Mouse (Mus musculus) heart, postnatal 0 days (tissue): ENCODE measurements around the gene Pkig. TPM values are rescaled to one million over a fixed set of nuclear protein-coding genes. Genes with fewer than 3 reads are reported as not detected.
A peak's percentile ranks its signal among the peaks of the same experiment; 100 is the strongest.

Experiments used
- ATAC-seq: fragments of 200-750 bp; cut with Nextera tagmentation; 2 replicates; pipeline ENCODE4 v1.8.0; 2017; ENCODE audit warnings: low read depth, moderate number of reproducible peaks, moderate library complexity; ENCODE audit not compliant: insufficient read depth
- DNase-seq: peaks from one replicate; pipeline ENCODE4 v3.0.0-alpha.2; 2016; ENCODE audit warnings: low spot score
- H3K27ac ChIP-seq: fragments of 300-500 bp; sonication (generic); 2 replicates; pipeline ENCODE4 v1.5.1; 2014; ENCODE audit warnings: low read depth, mild to moderate bottlenecking
- H3K27me3 ChIP-seq: fragments of 300-500 bp; sonication (generic); 2 replicates; pipeline ENCODE4 v1.6.1; 2014; ENCODE audit warnings: low read length, mixed read lengths; ENCODE audit not compliant: control insufficient read depth, insufficient read depth
- H3K36me3 ChIP-seq: fragments of 300-500 bp; sonication (generic); replicated peaks from 2 replicates; pipeline ENCODE4 v1.6.1; 2014; ENCODE audit warnings: low read length, mixed read lengths; ENCODE audit not compliant: control insufficient read depth, insufficient read depth
- H3K4me1 ChIP-seq: fragments of 300-500 bp; sonication (generic); 2 replicates; pipeline ENCODE4 v1.6.1; 2014; ENCODE audit warnings: antibody characterized with exemption; ENCODE audit not compliant: control insufficient read depth, insufficient read depth
- H3K4me2 ChIP-seq: fragments of 300-500 bp; sonication (generic); 2 replicates; pipeline ENCODE4 v1.6.1; 2014; ENCODE audit warnings: low read depth, mild to moderate bottlenecking, low read length, moderate library complexity
- H3K4me3 ChIP-seq: fragments of 300-500 bp; sonication (generic); 2 replicates; pipeline ENCODE4 v1.5.1; 2014; ENCODE audit warnings: low read depth, low read length
- H3K9ac ChIP-seq: fragments of 300-500 bp; sonication (generic); replicated peaks from 2 replicates; pipeline ENCODE4 v1.6.1; 2014; ENCODE audit warnings: low read depth, low read length, mixed read lengths
- H3K9me3 ChIP-seq: fragments of 300-500 bp; sonication (generic); replicated peaks from 2 replicates; pipeline ENCODE4 v1.6.1; 2016; ENCODE audit warnings: low read length; ENCODE audit not compliant: control insufficient read depth
- CTCF ChIP-seq: IDR thresholded peaks from 2 replicates; pipeline ENCODE4 v1.5.1; 2016; ENCODE audit warnings: antibody characterized with exemption, control low read depth, low read depth
- EP300 ChIP-seq: IDR thresholded peaks from 2 replicates; pipeline ENCODE4 v1.6.1; 2016; ENCODE audit warnings: antibody characterized with exemption, low read depth
- WGBS: fragments of 180-500 bp; shearing (Covaris S2); extraction: QIAGEN DNeasy Blood & Tissue Kit; methylation state at CpG from one replicate; pipeline ENCODE4 v1.1.7; 2014; 5-methylcytosine and 5-hydroxymethylcytosine counted together
- polyA plus RNA-seq: library from polyadenylated mRNA; unstranded; fragments of >200 nt; fragmentation: Nextera tagmentation; extraction: Ambion mirVana; gene quantifications from 2 replicates; pipeline ENCODE4 v1.2.1, GENCODE M21; 2015
- total RNA-seq: library from RNA; depleted of rRNA; stranded (reverse); fragments of >200 nt; gene quantifications from 2 replicates; pipeline ENCODE4 v1.2.3, GENCODE M21; 2014; ENCODE audit warnings: low replicate concordance

Pkig gene
- total and polyA plus RNA-seq, 2 experiments from 2014 or later: 363 to 495 TPM

- peaks cover 35% of the 10 kb centered on the region for H3K4me1 ChIP-seq
- peak overlapping the region; percentile 11; the same call in 1 of the 2 replicates for H3K9ac ChIP-seq
- WGBS: 22% methylated on average over 5 of the region's 5 CpGs
- H3K27me3 ChIP-seq: no peaks in the 10 kb centered on the region
- peak overlapping the region; percentile 75 for H3K27ac ChIP-seq
- H3K4me3 ChIP-seq: no peak overlapping the region
- no peak for DNase-seq
- peak; percentile 15; the same call in 1 of the 2 replicates for ATAC-seq
- H3K9me3 ChIP-seq: no peaks in the 10 kb centered on the region
- H3K36me3 ChIP-seq: no peaks in the 10 kb centered on the region
- H3K4me2 ChIP-seq: no peak overlapping the region; the same call in 1 of the 2 replicates
- TF ChIP-seq EP300 (no peak), CTCF (no peak)
Observed at GRCm38 (mm10) chr2:163675144-163675619, 17.0 kb downstream of the Pkig start.

- no peak overlapping the region for H3K4me3 ChIP-seq
- no peaks in the 10 kb centered on the region for H3K36me3 ChIP-seq
- ATAC-seq (no peak), DNase-seq (no peak)
- H3K27ac ChIP-seq: peak overlapping the region; percentile 75
- no peaks in the 10 kb centered on the region for H3K9me3 ChIP-seq
- no peak overlapping the region; the same call in 1 of the 2 replicates for H3K4me2 ChIP-seq
- TF ChIP-seq CTCF: no peak
- no peak for TF ChIP-seq EP300
- H3K9ac ChIP-seq: peak overlapping the region; percentile 11; the same call in 1 of the 2 replicates
- WGBS: 26% methylated on average over 6 of the region's 6 CpGs
- H3K27me3 ChIP-seq: no peaks in the 10 kb centered on the region
- peaks cover 35% of the 10 kb centered on the region for H3K4me1 ChIP-seq
Observed at GRCm38 (mm10) chr2:163675662-163676061, 17.5 kb downstream of the Pkig start.

GRCm38 (mm10) chr2:163676321-163676720 is 18.1 kb downstream of the Pkig start:
- Histone ChIP-seq H3K9me3 (no peaks in the 10 kb centered on the region), H3K27ac (peak overlapping the region; percentile 75), H3K9ac (no peak overlapping the region), H3K36me3 (no peaks in the 10 kb centered on the region), H3K4me3 (no peak overlapping the region), H3K4me1 (peaks cover 35% of the 10 kb centered on the region), H3K4me2 (no peak overlapping the region), H3K27me3 (no peaks in the 10 kb centered on the region)
- no peak for TF ChIP-seq EP300
- no peak for TF ChIP-seq CTCF
- WGBS: 81% methylated on average over 4 of the region's 4 CpGs
- DNase-seq (no peak), ATAC-seq (no peak)

- H3K4me1 ChIP-seq: peaks cover 32% of the 10 kb centered on the region
Observed at GRCm38 (mm10) chr2:163676745-163677144, 18.6 kb downstream of the Pkig start.

GRCm38 (mm10) chr2:163682344-163682743 is 24.2 kb downstream of the Pkig start:
- 86% methylated on average over 2 of the region's 2 CpGs for WGBS
- H3K9me3 ChIP-seq: no peaks in the 10 kb centered on the region
- H3K4me2 ChIP-seq: no peak overlapping the region
- peak overlapping the region; percentile 59 for H3K27ac ChIP-seq
- H3K36me3 ChIP-seq: no peaks in the 10 kb centered on the region
- ATAC-seq: no peak
- TF ChIP-seq EP300 (no peak), CTCF (no peak)
- peaks cover 37% of the 10 kb centered on the region for H3K4me1 ChIP-seq
- no peak overlapping the region for H3K4me3 ChIP-seq
- DNase-seq: no peak
- no peaks in the 10 kb centered on the region for H3K27me3 ChIP-seq
- no peak overlapping the region for H3K9ac ChIP-seq

More at GRCm38 (mm10) chr2:163676745-163677144, 18.6 kb downstream of the Pkig start:
- Histone ChIP-seq H3K36me3 (no peaks in the 10 kb centered on the region), H3K9me3 (no peaks in the 10 kb centered on the region), H3K9ac (no peak overlapping the region), H3K27ac (peak overlapping the region; percentile 75), H3K27me3 (no peaks in the 10 kb centered on the region), H3K4me2 (no peak overlapping the region), H3K4me3 (no peak overlapping the region)
- 78% methylated on average over 3 of the region's 3 CpGs for WGBS
- no peak for TF ChIP-seq CTCF
- no peak for TF ChIP-seq EP300
- ATAC-seq: no peak
- DNase-seq: no peak

- Histone ChIP-seq H3K9me3 (no peaks in the 10 kb centered on the region), H3K27ac (peak overlapping the region; percentile 98), H3K4me1 (peaks cover 59% of the 10 kb centered on the region), H3K36me3 (no peaks in the 10 kb centered on the region), H3K9ac (no peak overlapping the region), H3K27me3 (no peaks in the 10 kb centered on the region), H3K4me2 (no peak overlapping the region), H3K4me3 (no peak overlapping the region)
- ATAC-seq (peak; percentile 37), DNase-seq (peak; percentile 35)
- 15% methylated on average over 4 of the region's 4 CpGs for WGBS
- no peak for TF ChIP-seq EP300
Observed at GRCm38 (mm10) chr2:163685287-163685686, 27.1 kb downstream of the Pkig start.
